Mouse (Mus musculus) cerebellum, adult 2 months (tissue): ENCODE results near the gene Kat8.

Experiments used
- CTCF ChIP-seq: fragments of 200-500 bp; IDR thresholded peaks from 2 replicates; pipeline ENCODE4 v1.5.1; 2011; ENCODE audit warnings: low read depth, mild to moderate bottlenecking, control low read depth, low read length, moderate library complexity, borderline replicate concordance; ENCODE audit not compliant: insufficient read depth
- POLR2A ChIP-seq: fragments of 200-500 bp; IDR thresholded peaks from 2 replicates; pipeline ENCODE4 v1.6.1; 2011; ENCODE audit warnings: low read length, control low read depth, borderline replicate concordance; ENCODE audit not compliant: insufficient read depth

DNA sequence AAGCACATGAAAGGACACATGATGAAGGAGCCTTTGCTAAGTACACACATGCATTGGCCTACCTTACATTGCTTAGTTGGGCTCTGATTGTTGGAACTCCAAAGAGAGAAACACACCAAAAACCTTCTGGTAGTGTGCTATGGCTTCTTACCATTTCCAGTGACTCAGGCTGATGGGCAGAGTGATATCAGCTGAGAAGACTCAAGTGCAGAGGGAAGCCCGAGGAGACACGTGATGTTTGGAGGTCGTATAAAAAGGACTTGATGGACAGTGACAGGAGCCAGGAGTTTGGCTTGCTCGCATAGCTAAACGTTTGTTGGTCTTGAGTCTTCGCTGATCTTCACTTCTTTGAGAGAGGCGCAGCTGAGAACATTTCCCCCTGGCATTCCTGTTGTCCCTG is 14.8 kb upstream of the Kat8 start:
- no peak for TF ChIP-seq CTCF
- TF ChIP-seq POLR2A: no peak
